Mouse (Mus musculus): ENCODE results near the gene Ipo7.
"Not testable (repeated sequence)": the region's sequence is repeated elsewhere in the genome, so short reads cannot be mapped to it uniquely, and the experiment has no call there.

Ipo7 gene

GRCm38 (mm10) chr7:110018117-110018630 is at the start of gene Ipo7:
Gene Ipo7, plus strand, starts transcription at chr7:110018274.
- DNase-seq: peak; percentile 92 to 94

DNA sequence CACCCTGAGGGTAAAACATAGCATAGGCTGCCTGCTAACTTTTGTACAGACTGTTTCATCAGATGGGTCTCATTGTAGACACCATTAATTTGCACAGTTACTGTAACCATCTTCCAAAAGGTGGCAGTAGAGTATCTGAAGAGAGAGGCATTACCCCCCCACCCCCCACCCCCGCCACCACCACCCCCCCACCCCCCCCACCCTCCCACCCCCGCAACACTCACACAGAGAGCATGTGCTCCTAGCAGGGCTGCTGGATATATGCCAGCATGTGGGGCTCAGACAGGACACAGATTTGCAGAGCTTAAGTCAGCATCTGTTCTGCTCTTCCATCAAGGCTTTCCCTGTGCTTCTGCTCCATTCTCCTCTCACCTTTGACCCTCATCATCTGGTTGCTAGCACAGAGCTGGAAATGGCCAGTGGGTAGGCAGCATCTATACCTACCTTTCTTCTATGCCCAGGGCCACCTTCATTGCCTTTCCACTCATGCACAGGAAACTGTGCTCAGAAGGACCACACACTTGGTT is 49.1 kb upstream of the Ipo7 start:
- no peak for DNase-seq

GRCm38 (mm10) chr7:109969542-109969941 is 48.5 kb upstream of the Ipo7 start:
- no peak for DNase-seq

GRCm38 (mm10) chr7:109975966-109976715 is 41.9 kb upstream of the Ipo7 start:
- DNase-seq: no peak

GRCm38 (mm10) chr7:109977131-109977530 is 40.9 kb upstream of the Ipo7 start:
- peak in 1 of 2 experiments; percentile 39 for DNase-seq

DNA sequence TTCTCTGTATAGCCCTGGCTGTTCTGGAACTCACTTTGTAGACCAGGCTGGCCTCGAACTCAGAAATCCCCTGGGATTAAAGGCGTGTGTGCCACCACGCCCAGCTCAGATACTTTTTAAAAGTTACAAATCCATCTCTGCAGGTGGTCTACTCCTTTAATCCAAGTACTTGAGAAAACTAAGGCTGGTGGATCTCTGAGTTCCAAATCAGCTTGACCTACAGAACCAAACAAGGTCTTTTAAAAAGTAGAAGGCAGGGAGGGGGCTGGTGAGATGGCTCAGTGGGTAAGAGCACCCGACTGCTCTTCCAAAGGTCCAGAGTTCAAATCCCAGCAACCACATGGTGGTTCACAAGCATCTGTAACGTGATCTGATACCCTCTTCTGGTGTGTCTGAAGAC is 33.5 kb upstream of the Ipo7 start:
- DNase-seq: not testable (repeated sequence)

DNA sequence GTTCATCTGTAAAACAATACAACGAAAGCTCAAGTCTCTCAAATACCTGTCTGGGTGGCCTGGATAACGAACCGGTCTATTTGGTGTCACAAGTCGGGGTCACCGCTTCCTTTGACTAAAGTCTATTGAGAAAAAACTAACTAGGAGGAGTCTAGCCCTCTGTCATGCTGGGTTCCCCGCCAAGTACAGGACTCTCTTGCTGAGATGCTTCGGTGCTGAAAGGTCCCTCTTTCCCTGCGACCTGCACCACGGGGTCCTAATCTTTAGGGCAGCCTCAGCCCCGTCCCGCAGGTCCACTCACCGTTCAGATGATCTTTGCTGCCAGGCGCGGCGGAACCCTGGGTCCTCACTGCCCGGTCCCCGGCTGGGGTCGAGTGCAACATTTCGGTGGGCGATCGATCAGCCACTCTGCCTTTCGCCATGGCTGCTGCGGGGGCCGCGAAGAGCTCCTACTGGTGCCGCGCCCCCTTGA is 32.4 kb upstream of the Ipo7 start:
- no peak for DNase-seq

- DNase-seq: peak; percentile 100
These were observed 31.9 kb upstream of the Ipo7 start for GRCm38 (mm10) chr7:109986133-109986669.

DNA sequence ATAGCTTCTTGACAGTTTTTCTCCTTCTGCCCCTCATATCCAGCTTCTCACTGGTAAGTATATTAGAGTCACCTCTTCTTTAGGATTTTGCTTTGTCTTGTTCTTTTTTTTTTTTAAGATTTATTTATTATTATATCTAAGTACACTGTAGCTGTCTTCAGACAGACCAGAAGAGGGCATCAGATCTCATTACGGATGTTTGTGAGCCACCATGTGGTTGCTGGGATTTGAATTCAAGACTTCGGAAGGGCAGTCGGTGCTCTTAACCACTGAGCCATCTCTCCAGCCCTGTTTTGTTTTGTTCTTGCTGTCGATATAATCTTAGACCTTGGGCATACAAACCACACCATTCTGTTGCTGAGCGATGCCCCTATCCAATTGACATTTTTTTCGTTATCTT is 31.3 kb upstream of the Ipo7 start, which contains the start of gene Tmem41b:
Gene Tmem41b (minus strand): TSS at position 155 of the 400 bp plus-strand sequence.
- not testable (repeated sequence) for DNase-seq

GRCm38 (mm10) chr7:109991286-109991685 is 26.8 kb upstream of the Ipo7 start:
- DNase-seq: no peak

GRCm38 (mm10) chr7:109993157-109993959 is 24.7 kb upstream of the Ipo7 start:
- peak; percentile 58 to 73 for DNase-seq

DNA sequence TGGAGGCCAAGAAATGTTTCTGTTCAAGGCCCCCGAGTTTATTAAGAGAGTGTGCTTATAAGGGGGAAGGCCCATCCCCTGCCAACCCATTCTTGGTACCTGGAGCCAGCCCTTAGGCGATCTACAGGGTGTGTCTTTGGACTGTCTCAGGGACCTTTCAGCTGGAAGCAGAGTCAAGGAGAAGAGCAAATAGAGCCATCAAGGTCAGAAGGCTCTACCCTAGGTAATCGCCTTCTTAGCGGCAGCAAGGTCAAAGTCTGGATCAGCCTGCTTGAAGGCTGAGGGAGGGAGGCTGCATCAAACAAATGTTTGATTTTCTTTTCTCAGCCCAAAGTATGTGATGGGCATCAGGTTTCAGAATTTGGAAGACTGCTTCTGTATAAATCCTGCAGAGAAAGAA is 19.7 kb upstream of the Ipo7 start:
- no peak for DNase-seq

DNA sequence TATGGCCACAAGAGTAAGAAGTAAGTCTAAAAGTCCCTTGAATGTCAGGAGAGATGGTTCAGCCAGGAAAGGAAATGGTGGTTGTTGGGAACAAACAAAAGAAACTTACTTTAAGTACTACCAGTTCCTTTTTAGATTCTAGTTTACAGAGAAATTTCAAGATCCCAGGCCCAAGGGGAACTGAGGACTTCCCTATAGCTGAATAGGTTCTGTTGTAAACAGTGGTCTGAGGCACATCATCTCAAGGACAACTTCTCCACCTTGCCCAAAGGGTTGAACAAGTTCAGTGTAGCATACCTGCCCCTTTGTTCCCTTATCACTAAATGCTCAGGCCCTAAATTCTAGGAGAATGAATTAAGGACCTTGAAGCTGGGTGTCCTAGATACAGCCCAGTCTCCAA is 16.0 kb upstream of the Ipo7 start:
- DNase-seq: no peak

GRCm38 (mm10) chr7:110002968-110003367 is 15.1 kb upstream of the Ipo7 start:
- DNase-seq: peak; percentile 76 to 79

DNA sequence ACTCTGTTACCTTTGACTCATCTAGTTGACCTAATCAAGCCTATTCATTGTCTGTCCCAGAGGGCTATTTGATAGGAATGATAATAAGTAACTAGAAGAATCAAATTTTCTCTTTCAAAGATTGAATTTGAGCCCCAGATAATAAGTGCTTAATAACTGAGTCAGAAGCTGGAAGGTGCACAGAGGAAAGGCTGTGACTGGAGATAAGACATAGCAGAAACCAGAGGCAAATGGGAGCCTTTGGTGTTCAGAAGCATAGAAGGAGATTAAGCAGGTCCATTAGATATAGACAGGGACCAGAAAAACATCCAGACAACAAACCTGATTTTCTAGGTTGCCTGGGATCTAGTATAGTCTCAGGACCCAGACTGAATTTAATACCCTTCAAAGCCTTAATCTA is 12.1 kb upstream of the Ipo7 start:
- DNase-seq: no peak

GRCm38 (mm10) chr7:110006471-110007195 is 11.4 kb upstream of the Ipo7 start:
- DNase-seq: no peak

DNA sequence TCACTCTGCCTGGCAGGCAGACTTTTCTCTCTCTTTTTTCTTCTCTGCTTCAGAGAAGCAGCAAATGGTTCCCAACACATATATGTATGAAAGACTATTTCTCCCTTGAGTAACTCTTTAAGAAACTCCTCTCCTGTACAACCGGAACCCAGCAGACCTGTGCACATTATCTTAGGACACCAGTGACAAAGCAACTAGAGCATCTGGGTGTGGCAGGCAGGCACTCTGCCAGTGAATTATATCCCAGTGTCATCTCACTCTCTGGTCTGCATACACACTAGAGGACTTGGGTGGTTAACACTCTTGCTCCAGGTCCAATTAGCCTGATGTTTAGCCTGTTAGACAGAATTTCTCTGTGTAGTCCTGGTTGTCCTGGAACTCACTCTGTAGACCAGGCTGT is 9.6 kb upstream of the Ipo7 start:
- DNase-seq: no peak

- peak; percentile 14 to 22 for DNase-seq
These were observed 9.0 kb upstream of the Ipo7 start for GRCm38 (mm10) chr7:110009084-110009483.

DNA sequence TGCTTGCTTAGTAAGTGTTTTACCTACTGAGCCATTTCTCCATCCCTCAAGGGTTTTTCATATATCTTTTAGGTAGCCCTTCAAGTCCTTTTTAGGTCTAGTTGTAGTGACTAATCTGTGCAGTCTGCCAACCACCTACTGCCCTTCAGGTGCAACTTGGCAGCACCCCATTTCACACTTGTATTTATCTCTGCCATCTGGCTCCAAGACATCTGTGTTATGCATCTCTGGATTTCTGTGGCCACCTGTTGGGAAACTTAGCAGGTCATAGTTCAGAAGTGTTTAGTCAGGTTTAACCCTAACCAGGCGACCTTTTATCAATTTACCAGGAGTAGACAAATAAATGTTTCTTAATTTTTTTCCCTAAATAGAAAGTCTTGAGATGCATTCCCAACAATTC is 6.7 kb upstream of the Ipo7 start:
- no peak for DNase-seq

DNA sequence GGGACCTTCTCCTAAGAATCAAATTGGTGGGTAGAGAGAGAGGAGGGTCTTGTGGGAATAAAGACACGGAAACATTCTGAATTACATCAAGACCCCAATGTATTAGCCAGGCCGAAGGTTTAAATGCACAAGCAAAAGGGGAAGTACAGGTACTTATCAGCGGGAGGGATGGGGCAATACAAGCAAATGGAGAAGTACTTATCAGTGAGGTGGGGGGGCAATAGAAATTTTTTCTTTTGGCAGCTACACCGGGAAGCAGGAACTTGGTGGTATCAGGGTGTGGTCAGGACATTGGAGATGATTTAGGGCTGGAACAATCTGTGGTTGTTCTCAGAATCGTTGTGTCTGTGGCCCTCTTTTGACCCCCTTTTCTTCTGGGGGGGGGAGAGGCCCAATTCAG is 3.8 kb upstream of the Ipo7 start:
- no peak for DNase-seq

- DNase-seq: peak; percentile 44 to 49
These were observed 783 bp downstream of the Ipo7 start for GRCm38 (mm10) chr7:110018631-110019482.

Data from kidney, adult 8-10 months (tissue).